Mouse (Mus musculus) ES-E14 (cell line): Measurements from ENCODE around the gene Ubtf. TPM values are rescaled to one million over a fixed set of nuclear protein-coding genes. Genes with fewer than 3 reads are reported as not detected.

ENCODE experiments used
- DNase-seq: peaks from one replicate; pipeline ENCODE4 v3.0.0-alpha.2; 2013; ENCODE audit warnings: low read depth, low spot score
- H3K27ac ChIP-seq: 2 replicates; pipeline ENCODE4 v1.5.1; 2012; ENCODE audit warnings: low read depth, mild to moderate bottlenecking, low read length, moderate library complexity, mixed read lengths; ENCODE audit not compliant: poor library complexity, insufficient read depth, severe bottlenecking
- H3K36me3 ChIP-seq: 2 replicates; pipeline ENCODE4 v1.6.1; 2012; ENCODE audit warnings: mild to moderate bottlenecking, low read length, moderate library complexity, mixed read lengths; ENCODE audit not compliant: control insufficient read depth, poor library complexity, insufficient read depth, severe bottlenecking
- H3K4me1 ChIP-seq, 2 experiments: fragments of 150-350 bp in 1 of 2; sonication (generic) in 1 of 2; 2 replicates each; pipeline ENCODE4 v1.6.1; 2012; ENCODE audit warnings: low read length in 2 of 2, mild to moderate bottlenecking in 1 of 2, mixed read lengths in 1 of 2; ENCODE audit not compliant: control insufficient read depth in 2 of 2, insufficient read depth in 2 of 2, poor library complexity in 1 of 2
- H3K4me3 ChIP-seq, 2 experiments: fragments of 150-350 bp in 1 of 2; sonication (generic) in 1 of 2; 2 replicates each; pipeline ENCODE4 v1.5.1; 2012; ENCODE audit warnings: low read length in 2 of 2, low read depth in 1 of 2, mild to moderate bottlenecking in 1 of 2, mixed read lengths in 1 of 2; ENCODE audit not compliant: insufficient read depth in 1 of 2, poor library complexity in 1 of 2, severe bottlenecking in 1 of 2
- H3K9ac ChIP-seq: 2 replicates; pipeline ENCODE4 v1.6.1; 2012; ENCODE audit warnings: low read depth, mild to moderate bottlenecking, low read length, mixed read lengths; ENCODE audit not compliant: poor library complexity, insufficient read depth, severe bottlenecking
- H3K9me3 ChIP-seq: fragments of 150-350 bp; sonication (generic); 2 replicates; pipeline ENCODE4 v1.6.1; 2012; ENCODE audit warnings: low read depth, mild to moderate bottlenecking, low read length; ENCODE audit not compliant: control insufficient read depth, insufficient read depth
- CHD2 ChIP-seq: IDR thresholded peaks from 2 replicates; pipeline ENCODE4 v1.6.1; 2014; ENCODE audit warnings: mild to moderate bottlenecking, low read depth, low read length, inconsistent platforms
- HCFC1 ChIP-seq: IDR thresholded peaks from 2 replicates; pipeline ENCODE4 v1.6.1; 2012; ENCODE audit warnings: low read length, inconsistent platforms, borderline replicate concordance; ENCODE audit not compliant: insufficient read depth
- MAFK ChIP-seq: IDR thresholded peaks from 2 replicates; pipeline ENCODE4 v1.6.1; 2014; ENCODE audit warnings: mild to moderate bottlenecking, low read depth, low read length, inconsistent platforms; ENCODE audit not compliant: insufficient read depth
- ZC3H11A ChIP-seq: IDR thresholded peaks from 2 replicates; pipeline ENCODE4 v1.6.1; 2012; ENCODE audit warnings: low read depth, mild to moderate bottlenecking, inconsistent platforms, low read length, borderline replicate concordance
- ZNF384 ChIP-seq: IDR thresholded peaks from 2 replicates; pipeline ENCODE4 v1.6.1; 2012; ENCODE audit warnings: low read depth, low read length, inconsistent platforms
- in situ Hi-C, 2 experiments: fragments of 600-800 bp; cut with MboI; formaldehyde crosslinking; loops; one replicate each; pipeline ENCODE4 v1.15.1; 2025; ENCODE audit warnings: low sequenced_read_pairs in 2 of 2, inconsistent platforms in 1 of 2; ENCODE audit not compliant: unreplicated experiment in 2 of 2
- total RNA-seq: library from RNA; depleted of rRNA; stranded (reverse); fragments of 300-350 nt; gene quantifications from 2 replicates; pipeline ENCODE4 v1.2.3, GENCODE M21; 2012

Ubtf gene
- total RNA-seq, 1 experiment: 138 TPM

- H3K27ac ChIP-seq: peak overlapping the region; percentile 92
- in situ Hi-C loops: no loop called here
- peaks cover 8 to 13% of the 10 kb centered on the region in 2 experiments; a peak in 3 of 4 replicates for H3K4me1 ChIP-seq
- H3K9me3 ChIP-seq: no peaks in the 10 kb centered on the region
- no peak for TF ChIP-seq HCFC1
- no peak for TF ChIP-seq MAFK
- TF ChIP-seq ZC3H11A: no peak
- no peak for TF ChIP-seq ZNF384
- TF ChIP-seq CHD2: no peak
- H3K36me3 ChIP-seq: peaks cover 34% of the 10 kb centered on the region
- no peak for DNase-seq
- peak overlapping the region; percentile 92 for H3K9ac ChIP-seq
- peak overlapping the region; percentile 83 to 94 for H3K4me3 ChIP-seq
Observed at GRCm38 (mm10) chr11:102295598-102296471, 23.7 kb downstream of the Ubtf start.

DNA sequence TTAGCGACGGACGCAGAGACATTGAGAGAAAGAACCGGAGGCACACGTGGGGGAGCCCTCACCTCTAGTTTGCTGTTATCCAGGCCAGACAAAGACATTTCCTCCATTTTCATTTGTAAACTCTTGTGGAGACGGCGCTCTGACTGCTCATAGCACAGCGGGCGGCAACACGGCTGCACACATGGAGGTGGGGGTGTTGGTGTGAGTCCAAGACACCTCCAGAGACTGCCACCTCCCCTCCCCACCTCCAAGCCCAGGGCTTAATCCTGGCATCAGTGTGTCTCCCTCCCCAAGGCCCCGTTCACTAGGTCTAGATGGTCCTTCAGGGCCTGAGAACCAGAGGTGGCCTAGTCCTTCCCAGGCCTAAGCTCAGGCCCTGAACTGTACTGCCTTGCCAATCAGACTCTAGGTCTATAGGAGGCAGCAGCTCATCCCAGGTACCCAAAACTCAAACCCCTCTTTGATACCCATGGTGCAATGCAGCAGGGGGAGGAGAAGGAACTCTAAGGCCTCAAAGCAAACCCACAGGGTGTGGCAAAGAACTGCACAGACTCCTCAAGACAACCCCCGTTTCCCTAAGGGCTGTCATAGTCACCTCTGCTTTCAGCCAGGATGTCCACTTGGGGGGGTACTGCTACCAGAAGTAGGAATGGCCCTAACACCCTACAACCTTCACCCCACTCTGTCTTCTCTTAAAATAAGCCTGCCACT lies 24.5 kb downstream of the Ubtf start:
- in situ Hi-C loops: loop anchor here in 1 of 2 experiments (5.0 kb wide), 1 partner anchor 117 kb away; no protein-coding TSS in a partner anchor

GRCm38 (mm10) chr11:102294416-102294815 lies 25.1 kb downstream of the Ubtf start:
- no peaks in the 10 kb centered on the region for H3K9me3 ChIP-seq
- H3K27ac ChIP-seq: no peak overlapping the region
- peaks cover 41% of the 10 kb centered on the region for H3K36me3 ChIP-seq
- H3K4me3 ChIP-seq: peak overlapping the region in 1 of 2 experiments; percentile 94; a peak in 1 of 4 replicates
- no peak for TF ChIP-seq HCFC1
- TF ChIP-seq MAFK: no peak
- TF ChIP-seq CHD2: no peak
- TF ChIP-seq ZNF384: no peak
- TF ChIP-seq ZC3H11A: no peak
- no peak for DNase-seq
- in situ Hi-C loops: loop anchor here in 1 of 2 experiments (5.0 kb wide), 1 partner anchor 118 kb away; no protein-coding TSS in a partner anchor
- peak overlapping the region; percentile 92; the same call in 1 of the 2 replicates for H3K9ac ChIP-seq
- H3K4me1 ChIP-seq: peaks cover 8 to 21% of the 10 kb centered on the region in 2 experiments; a peak in 3 of 4 replicates

More for the DNA sequence above, 24.5 kb downstream of the Ubtf start:
- Histone ChIP-seq H3K36me3 (peaks cover 41% of the 10 kb centered on the region), H3K4me1 (peaks cover 8 to 20% of the 10 kb centered on the region in 2 experiments; a peak in 3 of 4 replicates), H3K9me3 (no peaks in the 10 kb centered on the region), H3K27ac (peak overlapping the region; percentile 92), H3K9ac (peak overlapping the region; percentile 92), H3K4me3 (peak overlapping the region; percentile 83 to 94)
- TF ChIP-seq ZNF384: no peak
- TF ChIP-seq ZC3H11A: no peak
- TF ChIP-seq HCFC1: no peak
- TF ChIP-seq MAFK: no peak
- no peak for TF ChIP-seq CHD2
- DNase-seq: no peak

GRCm38 (mm10) chr11:102293971-102294370 lies 25.6 kb downstream of the Ubtf start:
- no peak for DNase-seq
- no peaks in the 10 kb centered on the region for H3K9me3 ChIP-seq
- no peak overlapping the region for H3K4me3 ChIP-seq
- peaks cover 8 to 21% of the 10 kb centered on the region in 2 experiments; a peak in 3 of 4 replicates for H3K4me1 ChIP-seq
- no peak overlapping the region; the same call in 1 of the 2 replicates for H3K27ac ChIP-seq
- H3K36me3 ChIP-seq: peaks cover 41% of the 10 kb centered on the region
- in situ Hi-C loops: loop anchor here in 1 of 2 experiments (5.0 kb wide), 1 partner anchor 118 kb away; no protein-coding TSS in a partner anchor
- H3K9ac ChIP-seq: no peak overlapping the region
- no peak for TF ChIP-seq CHD2
- no peak for TF ChIP-seq MAFK
- no peak for TF ChIP-seq HCFC1
